Mouse (Mus musculus): ENCODE measurements around the gene Zfp62.

DNA sequence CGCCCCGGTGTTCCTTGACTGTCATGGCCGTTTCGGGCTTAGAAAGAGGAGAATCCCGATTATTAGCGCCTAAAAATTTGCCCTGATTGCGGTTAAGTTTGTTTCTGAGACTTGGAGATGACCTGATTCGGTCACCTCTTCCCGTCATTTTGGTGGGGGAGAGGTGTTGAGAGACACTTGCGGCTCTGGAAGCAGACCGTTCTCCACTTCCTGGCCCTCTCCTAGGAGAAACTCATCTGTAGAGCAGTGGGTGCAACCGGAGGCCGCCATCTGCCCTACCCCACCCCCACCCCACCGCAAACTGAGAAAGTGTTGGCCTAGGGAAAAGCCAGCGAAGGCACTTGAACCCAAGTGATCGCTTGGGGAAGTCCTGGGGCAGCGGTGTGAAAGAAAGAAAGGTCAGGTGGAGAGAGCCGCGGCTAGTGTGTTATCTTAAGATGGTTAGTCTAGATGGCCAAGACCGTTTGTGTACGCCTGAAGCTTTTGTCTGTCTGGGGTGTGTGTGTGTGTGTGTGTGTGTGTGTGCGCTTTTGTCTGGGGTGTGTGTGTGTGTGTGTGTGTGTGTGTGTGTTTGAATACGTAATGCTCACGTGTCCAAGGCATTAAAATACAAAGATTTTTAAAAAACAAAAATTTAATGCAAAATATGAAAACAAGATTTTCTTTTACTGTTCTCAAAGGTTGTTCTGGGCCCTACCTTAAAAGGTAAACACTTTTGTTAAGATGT is 842 bp downstream of the Zfp62 start:
- no peak for TF ChIP-seq CTCF (IDR thresholded peaks at IDR 0.05; ENCODE audit: extremely low read depth, insufficient read depth, low read length)
- no peak for TF ChIP-seq POLR2A (IDR thresholded peaks at IDR 0.05; ENCODE audit: extremely low read depth, insufficient read depth, low read length)
